Mouse (Mus musculus) heart, adult 2 months (tissue): Measurements from ENCODE around the gene Ostn.

Experiments used
- CTCF ChIP-seq: fragments of 200-600 bp; IDR thresholded peaks from 2 replicates; pipeline ENCODE4 v1.8.1; 2022; ENCODE audit warnings: antibody characterized with exemption, mild to moderate bottlenecking, moderate library complexity
- EP300 ChIP-seq: fragments of 200-500 bp; IDR thresholded peaks from 2 replicates; pipeline ENCODE4 v1.6.1; 2011; ENCODE audit warnings: low read depth, low read length, control low read depth; ENCODE audit not compliant: insufficient read depth

DNA sequence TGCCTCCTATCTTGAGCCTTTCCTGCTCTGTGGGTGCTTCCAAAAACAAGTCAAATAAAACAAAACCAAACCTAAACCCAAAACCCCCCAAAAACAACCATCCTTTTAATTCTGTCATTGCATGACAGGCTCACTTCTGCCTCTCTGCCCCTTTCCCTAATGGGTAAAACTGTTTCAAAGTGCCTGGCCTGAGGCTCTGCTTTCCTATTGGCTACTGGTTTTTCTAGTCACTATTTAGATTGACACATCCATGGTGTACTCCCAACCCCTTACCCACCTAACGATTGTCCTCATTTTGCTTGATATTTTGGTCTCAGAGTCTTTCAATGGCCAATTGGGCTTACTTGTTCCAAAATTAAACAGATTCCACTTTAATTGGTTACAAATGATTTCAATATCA is 78.4 kb downstream of the Ostn start:
- no peak for TF ChIP-seq CTCF
- no peak for TF ChIP-seq EP300
